In the genomic region with DNA sequence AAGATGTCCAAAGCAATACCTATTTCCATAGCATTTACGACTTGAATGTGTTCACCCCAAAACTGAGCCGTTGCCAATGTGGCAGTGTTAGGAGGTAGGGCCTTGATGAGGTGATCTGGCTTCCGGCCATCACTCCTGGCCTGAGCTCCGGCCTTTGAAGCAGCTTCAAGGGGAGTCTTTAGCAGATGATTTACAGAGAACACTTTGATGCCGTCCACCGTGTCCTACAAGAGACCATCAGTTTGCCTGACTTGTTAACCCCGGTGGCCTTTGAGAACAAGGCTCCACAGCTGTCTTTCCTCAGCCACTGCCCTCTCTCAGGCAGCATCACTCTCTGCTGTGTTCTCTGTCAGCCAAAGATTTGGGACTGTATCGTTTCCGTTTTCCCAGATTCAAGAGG, we compare ENCODE assay signal across 14 mouse cellular contexts.
A peak's percentile ranks its signal among the peaks of the same experiment; 100 is the strongest.
DNase-seq lines count a peak whose midpoint lies in the region; ATAC-seq lines count a peak whose summit lies in the region.
"Had no signal": no experiment of that assay in that cellular context is flagged by ENCODE, and none has a peak within 500 bp of the region (broad histone marks: within the 10 kb centered on the region; RNA-seq: fewer than 3 reads in every experiment).

No protein-coding gene starts in this region.

- H3K9me3 ChIP-seq in kidney, embryonic 15.5 days (replicated peaks), result no peaks in the 10 kb centered on the region
- no peaks in the 10 kb centered on the region for H3K9me3 ChIP-seq in liver, embryonic 11.5 days (ENCODE audit: control insufficient read depth, low read length)
- H3K9me3 ChIP-seq: lung, embryonic 15.5 days; midbrain, embryonic 10.5 days had no signal

- H3K27me3 ChIP-seq in kidney, embryonic 15.5 days, result no peaks in the 10 kb centered on the region
- no peaks in the 10 kb centered on the region for H3K27me3 ChIP-seq in liver, embryonic 11.5 days (replicated peaks; ENCODE audit: control insufficient read depth, insufficient read depth, low read length)
- H3K27me3 ChIP-seq: lung, embryonic 15.5 days had no signal

- peak; percentile 87 for ATAC-seq in kidney, embryonic 15.5 days (replicated peaks; ENCODE audit: low FRiP score)
- 0 out of 2 replicates have a peak, but pooled peaks have one; percentile 23 for ATAC-seq in liver, embryonic 11.5 days (replicated peaks; ENCODE audit: low FRiP score)
- ATAC-seq: forebrain, embryonic 14.5 days had no signal

- no peak overlapping the region for H3K4me2 ChIP-seq in kidney, embryonic 15.5 days
- no peak overlapping the region for H3K4me2 ChIP-seq in liver, embryonic 11.5 days
- H3K4me2 ChIP-seq: lung, embryonic 15.5 days had no signal

- peaks cover 5% of the 10 kb centered on the region; the same call in 1 of the 2 replicates for H3K4me1 ChIP-seq in kidney, embryonic 15.5 days
- no peaks in the 10 kb centered on the region; the same call in 1 of the 2 replicates for H3K4me1 ChIP-seq in liver, embryonic 11.5 days (replicated peaks; ENCODE audit: control insufficient read depth, insufficient read depth, low read length)
- H3K4me1 ChIP-seq: lung, embryonic 15.5 days; midbrain, embryonic 10.5 days had no signal

- H3K9ac ChIP-seq in kidney, embryonic 15.5 days, result no peak overlapping the region
- no peak overlapping the region for H3K9ac ChIP-seq in liver, embryonic 11.5 days (ENCODE audit: low read depth, low read length)
- H3K9ac ChIP-seq: lung, embryonic 15.5 days had no signal

- intact Hi-C loops in left cerebral cortex, postnatal 4 days (cut with DNase I), result no loop called here
- intact Hi-C loops in heart, postnatal 25 days (cut with DNase I), result no loop called here

- no peaks in the 10 kb centered on the region for H3K36me3 ChIP-seq in kidney, embryonic 15.5 days
- no peaks in the 10 kb centered on the region for H3K36me3 ChIP-seq in liver, embryonic 11.5 days (ENCODE audit: control insufficient read depth, insufficient read depth, low read length)
- H3K36me3 ChIP-seq: lung, embryonic 15.5 days; midbrain, embryonic 10.5 days had no signal

- WGBS in kidney, embryonic 15.5 days, result 14% methylated on average over 9 of the region's 9 CpGs
- 39% methylated on average over 9 of the region's 9 CpGs for WGBS in liver, embryonic 11.5 days

- H3K4me3 ChIP-seq in kidney, embryonic 15.5 days (replicated peaks), result no peak overlapping the region
- H3K4me3 ChIP-seq in liver, embryonic 11.5 days (ENCODE audit: low read depth, low read length), result no peak overlapping the region
- H3K4me3 ChIP-seq: layer of hippocampus, adult 2 months; lung, embryonic 15.5 days; midbrain, embryonic 10.5 days had no signal

- H3K27ac ChIP-seq in kidney, embryonic 15.5 days, result no peak overlapping the region
- H3K27ac ChIP-seq in liver, embryonic 11.5 days (ENCODE audit: low read depth, low read length), result no peak overlapping the region; the same call in 1 of the 2 replicates
- H3K27ac ChIP-seq: layer of hippocampus, adult 2 months; lung, embryonic 15.5 days; midbrain, embryonic 10.5 days had no signal

- DNase-seq in cerebellum, postnatal 10 days, result peak; percentile 7 to 22
- no peak for DNase-seq in cerebellum, adult 11 months
- DNase-seq in adrenal gland, adult 8-10 months, result peak; percentile 45
- DNase-seq in liver, embryonic 11.5 days (ENCODE audit: low spot score), result no peak
- no peak for DNase-seq in layer of hippocampus, postnatal 36 days
- DNase-seq in left cerebral cortex, postnatal 4 days, result no peak
- DNase-seq in heart, postnatal 25 days (ENCODE audit: low spot score), result no peak
- DNase-seq: heart, postnatal 4 days; right cerebral cortex, postnatal 14 days had no signal

Comparison
In these comparisons a context has a peak if more than half of its experiments do, and no peak if none do; other contexts are left out.
1. DNase-seq: peak in cerebellum, postnatal 10 days (2 of 2) and adrenal gland, adult 8-10 months (single experiment); none in cerebellum, adult 11 months (single experiment), liver, embryonic 11.5 days (single experiment), layer of hippocampus, postnatal 36 days (0 of 2), left cerebral cortex, postnatal 4 days (single experiment) and heart, postnatal 25 days (single experiment).